Mouse (Mus musculus): ENCODE results near the gene Lin52. TPM values are rescaled to one million over a fixed set of nuclear protein-coding genes. Genes with fewer than 3 reads are reported as not detected.

Lin52 gene
- polyA plus RNA-seq, 1 experiment: 24.5 TPM

DNA sequence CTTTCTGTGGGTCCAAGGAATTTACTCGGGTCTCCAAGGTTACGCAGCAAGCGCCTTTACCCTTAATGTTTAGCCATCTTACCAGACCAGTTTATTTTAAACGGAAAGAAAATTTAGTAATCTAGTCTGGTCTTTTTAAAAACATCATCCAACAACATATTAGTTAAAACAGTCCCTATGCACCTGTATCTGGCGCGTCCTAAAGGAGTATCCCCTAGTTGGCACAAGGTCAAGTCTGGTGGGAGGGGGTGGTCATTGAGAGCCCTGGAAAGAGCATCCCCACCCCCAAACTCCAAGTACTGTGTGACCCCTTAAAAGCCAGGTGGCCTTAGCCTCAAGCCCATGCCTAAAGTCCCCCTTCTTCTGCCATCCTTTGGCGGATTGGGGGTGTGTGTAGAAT lies 121.9 kb downstream of the Lin52 start:
- no peak for DNase-seq (ENCODE audit: low read depth)
- TF ChIP-seq POLR2A (IDR thresholded peaks at IDR 0.05; ENCODE audit: borderline replicate concordance, extremely low read depth, insufficient read depth, insufficient read length, poor library complexity, severe bottlenecking) (no peak), CTCF (IDR thresholded peaks at IDR 0.05; ENCODE audit: borderline replicate concordance, extremely low read depth, insufficient read depth, insufficient read length) (no peak)

DNA sequence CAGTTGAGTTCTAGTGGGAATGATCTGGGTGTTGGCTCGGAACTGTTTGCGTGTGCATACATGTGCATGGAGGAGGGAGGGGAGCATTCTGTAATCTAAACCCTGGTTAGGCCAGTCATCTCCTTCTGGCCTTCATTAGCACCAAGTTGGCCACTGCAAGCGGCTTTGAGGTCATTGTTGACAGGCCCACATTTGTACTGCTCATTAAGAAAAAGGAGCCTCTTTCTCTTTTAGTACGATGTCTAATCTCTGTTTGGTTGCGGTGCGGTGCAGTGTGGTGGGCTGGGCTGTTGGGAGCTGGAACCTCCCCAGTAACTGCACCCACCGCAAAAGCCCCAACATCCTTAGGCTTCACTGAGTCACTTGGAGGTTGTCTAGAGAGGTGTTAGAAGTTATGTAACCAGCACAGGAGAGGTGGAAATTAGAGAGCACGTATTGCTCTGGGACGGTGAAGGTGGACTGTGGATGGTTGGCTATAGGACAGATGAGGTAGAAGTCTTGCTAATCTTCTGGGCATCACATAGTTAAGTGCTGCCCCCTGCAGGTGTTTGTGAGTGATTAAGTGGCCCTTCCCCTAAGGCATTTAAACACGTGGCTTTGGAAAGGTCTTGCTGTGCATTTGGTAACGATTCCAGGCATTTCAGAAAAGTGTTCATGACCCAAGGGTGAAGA lies 126.7 kb downstream of the Lin52 start:
- DNase-seq (ENCODE audit: low read depth): peak; percentile 38
- TF ChIP-seq CTCF (IDR thresholded peaks at IDR 0.05; ENCODE audit: borderline replicate concordance, extremely low read depth, insufficient read depth, insufficient read length) (peak; percentile 17; the same call in 1 of the 2 replicates), POLR2A (IDR thresholded peaks at IDR 0.05; ENCODE audit: borderline replicate concordance, extremely low read depth, insufficient read depth, insufficient read length, poor library complexity, severe bottlenecking) (no peak)

DNA sequence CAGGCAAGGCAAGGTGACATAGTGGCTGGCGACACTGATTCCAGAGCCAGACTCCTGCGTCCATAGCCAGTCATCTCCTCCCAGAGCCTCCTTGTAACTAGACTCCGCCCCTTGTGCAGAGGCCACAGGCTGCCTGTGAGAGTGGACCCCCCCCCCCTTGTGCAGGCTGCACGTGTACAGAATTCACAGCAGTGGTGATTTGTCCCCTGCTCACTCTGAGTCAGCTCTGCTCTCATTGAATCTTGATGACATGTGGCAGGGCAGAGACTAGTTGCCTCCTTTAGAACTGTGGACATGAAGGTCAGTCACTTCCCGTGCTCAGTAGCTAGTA lies 127.2 kb downstream of the Lin52 start:
- no peak for TF ChIP-seq POLR2A (IDR thresholded peaks at IDR 0.05; ENCODE audit: borderline replicate concordance, extremely low read depth, insufficient read depth, insufficient read length, poor library complexity, severe bottlenecking)
- TF ChIP-seq CTCF (IDR thresholded peaks at IDR 0.05; ENCODE audit: borderline replicate concordance, extremely low read depth, insufficient read depth, insufficient read length): no peak
- DNase-seq (ENCODE audit: low read depth): peak; percentile 34

DNA sequence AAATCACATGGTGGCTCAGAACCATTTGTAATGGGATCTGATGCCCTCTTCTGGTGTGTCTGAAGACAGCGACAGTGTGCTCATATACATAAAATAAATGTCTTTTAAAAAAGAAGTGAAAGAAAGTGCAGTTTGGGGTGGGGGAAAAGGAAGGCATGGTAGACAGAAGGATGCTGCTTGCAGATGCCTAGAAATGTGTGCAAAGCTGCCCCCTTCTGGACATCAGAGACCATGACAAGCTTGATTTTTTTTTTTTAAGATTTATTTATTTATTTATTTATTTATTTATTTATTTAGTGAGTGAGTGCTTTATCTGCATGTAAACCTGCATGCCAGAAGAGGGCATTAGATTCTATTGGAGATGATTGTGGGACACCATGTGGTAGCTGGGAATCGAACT lies 130.1 kb downstream of the Lin52 start:
- DNase-seq (ENCODE audit: low read depth): no peak
- TF ChIP-seq CTCF (IDR thresholded peaks at IDR 0.05; ENCODE audit: borderline replicate concordance, extremely low read depth, insufficient read depth, insufficient read length) (no peak), POLR2A (IDR thresholded peaks at IDR 0.05; ENCODE audit: borderline replicate concordance, extremely low read depth, insufficient read depth, insufficient read length, poor library complexity, severe bottlenecking) (no peak)

DNA sequence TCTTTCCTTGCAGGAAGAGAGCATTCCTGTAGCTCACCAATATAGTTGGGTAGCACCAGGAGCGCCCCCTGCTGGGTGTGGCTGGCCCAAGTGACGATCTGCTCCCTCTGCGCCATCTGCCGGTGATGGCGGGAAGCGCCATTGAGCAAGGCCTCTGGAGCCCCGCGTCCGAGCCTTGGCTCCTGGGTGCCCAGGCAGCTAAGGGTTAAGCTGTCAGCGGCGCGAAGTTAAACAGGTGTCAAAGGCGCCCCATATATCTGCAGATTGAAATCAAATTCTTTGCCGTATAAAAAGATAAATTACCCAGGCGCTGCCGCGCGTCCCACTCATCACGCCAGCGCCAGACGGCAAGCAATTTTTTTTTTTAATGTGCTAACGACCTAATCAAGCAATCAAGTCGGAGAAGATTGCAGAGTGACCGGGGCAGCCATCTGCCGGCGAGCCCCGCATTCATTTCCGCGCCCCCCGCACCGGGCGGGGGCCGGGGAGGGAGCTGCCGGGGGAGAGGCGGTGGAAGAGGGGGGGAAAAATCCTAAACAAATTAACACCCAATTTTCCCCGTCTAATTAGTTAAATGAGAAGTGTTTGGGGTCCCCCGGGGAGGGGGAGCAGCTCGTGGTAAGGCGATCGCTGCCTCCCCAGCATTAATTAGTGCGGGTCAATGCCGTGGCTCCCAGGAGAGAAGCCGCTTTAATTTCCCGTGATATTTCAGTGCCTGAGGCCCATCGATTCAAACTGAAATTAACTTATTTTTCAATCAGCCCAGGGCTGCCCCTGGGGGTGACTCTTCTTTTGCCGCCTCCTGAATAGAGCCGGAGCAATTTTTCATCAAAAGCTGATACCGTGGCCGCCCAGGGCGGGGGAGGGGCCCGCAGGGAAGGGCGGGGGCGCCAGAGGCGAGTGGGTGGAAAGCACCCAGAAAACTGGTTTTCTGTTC lies 138.9 kb downstream of the Lin52 start:
- peak; percentile 94 for DNase-seq (ENCODE audit: low read depth)
- TF ChIP-seq CTCF (IDR thresholded peaks at IDR 0.05; ENCODE audit: borderline replicate concordance, extremely low read depth, insufficient read depth, insufficient read length): peak; percentile 100
- TF ChIP-seq POLR2A (IDR thresholded peaks at IDR 0.05; ENCODE audit: borderline replicate concordance, extremely low read depth, insufficient read depth, insufficient read length, poor library complexity, severe bottlenecking): no peak

Other genes starting within 250 kb of the Lin52 start
- gene Elmsan1, start 232.5 kb upstream of the Lin52 start, polyA plus RNA-seq (2012; rRNA removed): 6.8 and 7.9 TPM in 2 replicates
- 7.2 and 10.3 TPM in 2 replicates for gene Ptgr2, start 166.2 kb upstream of the Lin52 start, polyA plus RNA-seq (2012; rRNA removed)
- gene Zfp410, start 134.6 kb upstream of the Lin52 start, polyA plus RNA-seq (2012; rRNA removed): 59.5 and 72.4 TPM in 2 replicates
- gene Coq6, start 89.8 kb upstream of the Lin52 start, polyA plus RNA-seq (2012; rRNA removed): 48.3 and 70.1 TPM in 2 replicates
- 16.2 and 18.4 TPM in 2 replicates for gene Fam161b, start 89.6 kb upstream of the Lin52 start, polyA plus RNA-seq (2012; rRNA removed)
- 7.1 and 9.8 TPM in 2 replicates for gene Entpd5, start 42.4 kb upstream of the Lin52 start, polyA plus RNA-seq (2012; rRNA removed)
- gene Bbof1, start 42.4 kb upstream of the Lin52 start, polyA plus RNA-seq (2012; rRNA removed): 3.4 TPM in 2 replicates
- gene Rnf113a2, start 34.2 kb upstream of the Lin52 start, polyA plus RNA-seq (2012; rRNA removed): 14.3 and 15.2 TPM in 2 replicates
- gene Aldh6a1, start 418 bp upstream of the Lin52 start, polyA plus RNA-seq (2012; rRNA removed): 18.0 and 19.3 TPM in 2 replicates
- 2.5 and 5.8 TPM in 2 replicates for gene Vsx2, start 118.3 kb downstream of the Lin52 start, polyA plus RNA-seq (2012; rRNA removed)
- 25.1 and 34.0 TPM in 2 replicates for gene Abcd4, start 166.0 kb downstream of the Lin52 start, polyA plus RNA-seq (2012; rRNA removed)
- 0.03 TPM in 1 of 2 replicates, not detected in the other for gene Vrtn, start 189.6 kb downstream of the Lin52 start, polyA plus RNA-seq (2012; rRNA removed)
- gene Syndig1l, start 247.4 kb downstream of the Lin52 start, polyA plus RNA-seq (2012; rRNA removed): 5.0 and 10.1 TPM in 2 replicates